Mouse (Mus musculus) adrenal gland (tissue): ENCODE data around the gene Ntrk3.

ENCODE experiments used
- intact Hi-C: fragments of 180-260 bp; cut with DNase I; formaldehyde crosslinking; loops from one replicate; pipeline ENCODE4 v1.15.1; 2025

Gene Ntrk3

GRCm38 (mm10) chr7:78584499-78584898, 153.3 kb downstream of the Ntrk3 start:
- intact Hi-C loops, result loop anchor here (10.0 kb wide), 1 partner anchor 300 kb away; no protein-coding TSS in a partner anchor

GRCm38 (mm10) chr7:78583678-78584077, 154.1 kb downstream of the Ntrk3 start:
- intact Hi-C loops, result loop anchor here (10.0 kb wide), 1 partner anchor 301 kb away; no protein-coding TSS in a partner anchor

GRCm38 (mm10) chr7:78581341-78581740, 156.5 kb downstream of the Ntrk3 start:
- intact Hi-C loops, result loop anchor here (10.0 kb wide), 1 partner anchor 303 kb away; no protein-coding TSS in a partner anchor

- intact Hi-C loops, result loop anchor here (10.0 kb wide), 2 partner anchors 285 to 305 kb away; no protein-coding TSS in a partner anchor
These were observed 158.2 kb downstream of the Ntrk3 start for GRCm38 (mm10) chr7:78579461-78580234.

GRCm38 (mm10) chr7:78578461-78579359, 159.1 kb downstream of the Ntrk3 start:
- intact Hi-C loops, result loop anchor here (10.0 kb wide), 1 partner anchor 284 kb away; no protein-coding TSS in a partner anchor

- intact Hi-C loops, result loop anchor here (10.0 kb wide), 1 partner anchor 283 kb away; no protein-coding TSS in a partner anchor
These were observed 159.7 kb downstream of the Ntrk3 start for GRCm38 (mm10) chr7:78578111-78578460.

- intact Hi-C loops, result loop anchor here (10.0 kb wide), 1 partner anchor 283 kb away; no protein-coding TSS in a partner anchor
These were observed 160.2 kb downstream of the Ntrk3 start for GRCm38 (mm10) chr7:78577462-78578110.

- intact Hi-C loops, result loop anchor here (10.0 kb wide), 1 partner anchor 282 kb away; no protein-coding TSS in a partner anchor
These were observed 160.9 kb downstream of the Ntrk3 start for GRCm38 (mm10) chr7:78576706-78577461.

- intact Hi-C loops, result loop anchor here (10.0 kb wide), 1 partner anchor 281 kb away; no protein-coding TSS in a partner anchor
These were observed 161.6 kb downstream of the Ntrk3 start for GRCm38 (mm10) chr7:78576169-78576568.

- intact Hi-C loops, result loop anchor here (10.0 kb wide), 1 partner anchor 281 kb away; no protein-coding TSS in a partner anchor
These were observed 162.3 kb downstream of the Ntrk3 start for GRCm38 (mm10) chr7:78575556-78575955.

GRCm38 (mm10) chr7:78571196-78571595, 166.6 kb downstream of the Ntrk3 start:
- intact Hi-C loops, result loop anchor here (10.0 kb wide), 1 partner anchor 276 kb away; no protein-coding TSS in a partner anchor

GRCm38 (mm10) chr7:78569255-78569618, 168.6 kb downstream of the Ntrk3 start:
- intact Hi-C loops, result loop anchor here (5.0 kb wide), 1 partner anchor 198 kb away; no protein-coding TSS in a partner anchor

GRCm38 (mm10) chr7:78568411-78569254, 169.2 kb downstream of the Ntrk3 start:
- intact Hi-C loops, result loop anchor here (5.0 kb wide), 1 partner anchor 199 kb away; no protein-coding TSS in a partner anchor

- intact Hi-C loops, result loop anchor here (5.0 kb wide), 1 partner anchor 201 kb away; no protein-coding TSS in a partner anchor
These were observed 171.2 kb downstream of the Ntrk3 start for GRCm38 (mm10) chr7:78566617-78567016.

GRCm38 (mm10) chr7:78565386-78565785, 172.4 kb downstream of the Ntrk3 start:
- intact Hi-C loops, result loop anchor here (5.0 kb wide), 1 partner anchor 202 kb away; no protein-coding TSS in a partner anchor

- intact Hi-C loops, result no loop called here
These were observed 179.3 kb downstream of the Ntrk3 start for GRCm38 (mm10) chr7:78558503-78558902.

GRCm38 (mm10) chr7:78555532-78555931, 182.3 kb downstream of the Ntrk3 start:
- intact Hi-C loops, result no loop called here

- intact Hi-C loops, result no loop called here
These were observed 188.4 kb downstream of the Ntrk3 start for GRCm38 (mm10) chr7:78549461-78549860.

GRCm38 (mm10) chr7:78548721-78549120, 189.1 kb downstream of the Ntrk3 start:
- intact Hi-C loops, result no loop called here
